Mouse (Mus musculus): ENCODE data around the gene Fbrsl1.

The Fbrsl1 gene

GRCm38 (mm10) chr5:110448436-110449134 is at the start of gene Fbrsl1:
Gene Fbrsl1 (minus strand): TSS chr5:110448503.
- DNase-seq = peak; percentile 96

- DNase-seq = no peak
Measured at GRCm38 (mm10) chr5:110498071-110498470, 49.8 kb upstream of the Fbrsl1 start.

GRCm38 (mm10) chr5:110497556-110497955 is 49.3 kb upstream of the Fbrsl1 start:
- no peak for DNase-seq

- no peak for DNase-seq
Measured at GRCm38 (mm10) chr5:110495051-110495450, 46.7 kb upstream of the Fbrsl1 start.

- no peak for DNase-seq
Measured at GRCm38 (mm10) chr5:110494396-110494795, 46.1 kb upstream of the Fbrsl1 start.

- peak in 1 of 2 experiments; percentile 29 for DNase-seq
Measured at GRCm38 (mm10) chr5:110493785-110494184, 45.5 kb upstream of the Fbrsl1 start.

- no peak for DNase-seq
Measured at GRCm38 (mm10) chr5:110489639-110490038, 41.3 kb upstream of the Fbrsl1 start.

- no peak for DNase-seq
Measured at GRCm38 (mm10) chr5:110487943-110488342, 39.6 kb upstream of the Fbrsl1 start.

- DNase-seq = no peak
Measured at GRCm38 (mm10) chr5:110486674-110487334, 38.5 kb upstream of the Fbrsl1 start.

GRCm38 (mm10) chr5:110484711-110485110 is 36.4 kb upstream of the Fbrsl1 start:
- DNase-seq = no peak

- DNase-seq = no peak
Measured at GRCm38 (mm10) chr5:110479228-110479627, 30.9 kb upstream of the Fbrsl1 start.

- no peak for DNase-seq
Measured at GRCm38 (mm10) chr5:110474156-110474555, 25.9 kb upstream of the Fbrsl1 start.

GRCm38 (mm10) chr5:110472834-110473233 is 24.5 kb upstream of the Fbrsl1 start:
- no peak for DNase-seq

GRCm38 (mm10) chr5:110471981-110472476 is 23.7 kb upstream of the Fbrsl1 start:
- no peak for DNase-seq

- no peak for DNase-seq
Measured at GRCm38 (mm10) chr5:110471285-110471684, 23.0 kb upstream of the Fbrsl1 start.

GRCm38 (mm10) chr5:110469227-110469925 is 21.1 kb upstream of the Fbrsl1 start:
- no peak for DNase-seq

GRCm38 (mm10) chr5:110468296-110468695 is 20.0 kb upstream of the Fbrsl1 start:
- no peak for DNase-seq

GRCm38 (mm10) chr5:110467725-110468124 is 19.4 kb upstream of the Fbrsl1 start:
- DNase-seq = no peak

GRCm38 (mm10) chr5:110466531-110467424 is 18.5 kb upstream of the Fbrsl1 start:
- no peak for DNase-seq

GRCm38 (mm10) chr5:110462646-110463045 is 14.3 kb upstream of the Fbrsl1 start:
- DNase-seq = no peak

GRCm38 (mm10) chr5:110458936-110459335 is 10.6 kb upstream of the Fbrsl1 start:
- DNase-seq = no peak

- DNase-seq = no peak
Measured at GRCm38 (mm10) chr5:110455272-110455671, 7.0 kb upstream of the Fbrsl1 start.

- DNase-seq = no peak
Measured at GRCm38 (mm10) chr5:110449294-110449693, 991 bp upstream of the Fbrsl1 start.
